Mouse (Mus musculus): ENCODE measurements around the gene Epas1. TPM values are rescaled to one million over a fixed set of nuclear protein-coding genes. Genes with fewer than 3 reads are reported as not detected.

Gene Epas1
- polyA plus RNA-seq, 2 experiments: 8.3 to 11.4 TPM

- no peak overlapping the region for H3K27ac ChIP-seq (replicated peaks; ENCODE audit: low read depth, low read length)
- no peak overlapping the region for H3K4me2 ChIP-seq (replicated peaks; ENCODE audit: low read depth, low read length, severe bottlenecking)
- H3K27me3 ChIP-seq (ENCODE audit: control insufficient read depth, insufficient read depth, low read length): no peaks in the 10 kb centered on the region
- ATAC-seq (ENCODE audit: low FRiP score, low read depth): no peak
- H3K4me1 ChIP-seq (ENCODE audit: control insufficient read depth, insufficient read depth, low read length): no peaks in the 10 kb centered on the region
- no peak for TF ChIP-seq POLR2A (IDR thresholded peaks at IDR 0.05; ENCODE audit: borderline replicate concordance, extremely low read depth, insufficient read depth, insufficient read length)
- no peak overlapping the region for H3K4me3 ChIP-seq (replicated peaks; ENCODE audit: low read length)
- 91% methylated on average over 18 of the region's 18 CpGs for WGBS
- no peak overlapping the region for H3K9ac ChIP-seq (ENCODE audit: low read depth, low read length, severe bottlenecking)
- H3K9me3 ChIP-seq (ENCODE audit: control insufficient read depth, low read length): no peaks in the 10 kb centered on the region
- H3K36me3 ChIP-seq (ENCODE audit: control insufficient read depth, insufficient read depth, low read length): no peaks in the 10 kb centered on the region
- DNase-seq (ENCODE audit: low spot score): no peak
Observed at GRCm38 (mm10) chr17:86824502-86825162, 71.1 kb downstream of the Epas1 start.

- no peaks in the 10 kb centered on the region for H3K4me1 ChIP-seq (ENCODE audit: control insufficient read depth, insufficient read depth, low read length)
- no peak overlapping the region for H3K27ac ChIP-seq (replicated peaks; ENCODE audit: low read depth, low read length)
- DNase-seq (ENCODE audit: low spot score): no peak
- H3K36me3 ChIP-seq (ENCODE audit: control insufficient read depth, insufficient read depth, low read length): no peaks in the 10 kb centered on the region
- H3K4me3 ChIP-seq (replicated peaks; ENCODE audit: low read length): no peak overlapping the region
- no peak for TF ChIP-seq POLR2A (IDR thresholded peaks at IDR 0.05; ENCODE audit: borderline replicate concordance, extremely low read depth, insufficient read depth, insufficient read length)
- H3K27me3 ChIP-seq (ENCODE audit: control insufficient read depth, insufficient read depth, low read length): no peaks in the 10 kb centered on the region
- no peaks in the 10 kb centered on the region for H3K9me3 ChIP-seq (ENCODE audit: control insufficient read depth, low read length)
- no peak for ATAC-seq (ENCODE audit: low FRiP score, low read depth)
- WGBS: 80% methylated on average over 9 of the region's 9 CpGs
- no peak overlapping the region for H3K9ac ChIP-seq (ENCODE audit: low read depth, low read length, severe bottlenecking)
- no peak overlapping the region for H3K4me2 ChIP-seq (replicated peaks; ENCODE audit: low read depth, low read length, severe bottlenecking)
Observed at GRCm38 (mm10) chr17:86825163-86825902, 71.8 kb downstream of the Epas1 start.

GRCm38 (mm10) chr17:86826376-86826775 lies 72.9 kb downstream of the Epas1 start:
- Histone ChIP-seq H3K4me2 (replicated peaks; ENCODE audit: low read depth, low read length, severe bottlenecking) (no peak overlapping the region), H3K36me3 (ENCODE audit: control insufficient read depth, insufficient read depth, low read length) (no peaks in the 10 kb centered on the region), H3K27ac (replicated peaks; ENCODE audit: low read depth, low read length) (no peak overlapping the region), H3K9me3 (ENCODE audit: control insufficient read depth, low read length) (no peaks in the 10 kb centered on the region), H3K9ac (ENCODE audit: low read depth, low read length, severe bottlenecking) (no peak overlapping the region), H3K4me3 (replicated peaks; ENCODE audit: low read length) (no peak overlapping the region), H3K4me1 (ENCODE audit: control insufficient read depth, insufficient read depth, low read length) (no peaks in the 10 kb centered on the region), H3K27me3 (ENCODE audit: control insufficient read depth, insufficient read depth, low read length) (no peaks in the 10 kb centered on the region)
- TF ChIP-seq POLR2A (IDR thresholded peaks at IDR 0.05; ENCODE audit: borderline replicate concordance, extremely low read depth, insufficient read depth, insufficient read length): no peak
- no peak for DNase-seq (ENCODE audit: low spot score)
- no peak for ATAC-seq (ENCODE audit: low FRiP score, low read depth)
- 92% methylated on average over 17 of the region's 17 CpGs for WGBS

GRCm38 (mm10) chr17:86827391-86828165 lies 74.1 kb downstream of the Epas1 start:
- 93% methylated on average over 19 of the region's 19 CpGs for WGBS
- H3K4me3 ChIP-seq (replicated peaks; ENCODE audit: low read length): no peak overlapping the region
- DNase-seq (ENCODE audit: low spot score) (no peak), ATAC-seq (ENCODE audit: low FRiP score, low read depth) (no peak)
- no peaks in the 10 kb centered on the region for H3K9me3 ChIP-seq (ENCODE audit: control insufficient read depth, low read length)
- H3K36me3 ChIP-seq (ENCODE audit: control insufficient read depth, insufficient read depth, low read length): no peaks in the 10 kb centered on the region
- H3K4me2 ChIP-seq (replicated peaks; ENCODE audit: low read depth, low read length, severe bottlenecking): no peak overlapping the region
- no peak overlapping the region for H3K9ac ChIP-seq (ENCODE audit: low read depth, low read length, severe bottlenecking)
- no peaks in the 10 kb centered on the region for H3K4me1 ChIP-seq (ENCODE audit: control insufficient read depth, insufficient read depth, low read length)
- no peaks in the 10 kb centered on the region for H3K27me3 ChIP-seq (ENCODE audit: control insufficient read depth, insufficient read depth, low read length)
- no peak overlapping the region for H3K27ac ChIP-seq (replicated peaks; ENCODE audit: low read depth, low read length)
- no peak for TF ChIP-seq POLR2A (IDR thresholded peaks at IDR 0.05; ENCODE audit: borderline replicate concordance, extremely low read depth, insufficient read depth, insufficient read length)

GRCm38 (mm10) chr17:86828500-86828899 lies 75.0 kb downstream of the Epas1 start:
- no peak overlapping the region for H3K4me3 ChIP-seq (replicated peaks; ENCODE audit: low read length)
- DNase-seq (ENCODE audit: low spot score) (no peak), ATAC-seq (ENCODE audit: low FRiP score, low read depth) (no peak)
- H3K4me1 ChIP-seq (ENCODE audit: control insufficient read depth, insufficient read depth, low read length): no peaks in the 10 kb centered on the region
- no peak overlapping the region for H3K9ac ChIP-seq (ENCODE audit: low read depth, low read length, severe bottlenecking)
- H3K27me3 ChIP-seq (ENCODE audit: control insufficient read depth, insufficient read depth, low read length): no peaks in the 10 kb centered on the region
- no peaks in the 10 kb centered on the region for H3K9me3 ChIP-seq (ENCODE audit: control insufficient read depth, low read length)
- H3K36me3 ChIP-seq (ENCODE audit: control insufficient read depth, insufficient read depth, low read length): no peaks in the 10 kb centered on the region
- no peak overlapping the region for H3K27ac ChIP-seq (replicated peaks; ENCODE audit: low read depth, low read length)
- TF ChIP-seq POLR2A (IDR thresholded peaks at IDR 0.05; ENCODE audit: borderline replicate concordance, extremely low read depth, insufficient read depth, insufficient read length): no peak
- WGBS: 90% methylated on average over 11 of the region's 11 CpGs
- H3K4me2 ChIP-seq (replicated peaks; ENCODE audit: low read depth, low read length, severe bottlenecking): no peak overlapping the region

Data from limb, embryonic 14.5 days (tissue).